Mouse (Mus musculus): Measurements from ENCODE around the gene Pakap. TPM values are rescaled to one million over a fixed set of nuclear protein-coding genes. Genes with fewer than 3 reads are reported as not detected.
"Not testable (repeated sequence)": the region's sequence is repeated elsewhere in the genome, so short reads cannot be mapped to it uniquely, and the experiment has no call there.

Gene Pakap
- total RNA-seq, 2 experiments from 2014 or later, result not detected

- no peak for ATAC-seq (ENCODE audit: poor library complexity, severe bottlenecking)
Measured at GRCm38 (mm10) chr4:57861166-57861565, 293.2 kb downstream of the Pakap start.

- no peak for ATAC-seq (ENCODE audit: poor library complexity, severe bottlenecking)
Measured at GRCm38 (mm10) chr4:57861856-57862255, 293.9 kb downstream of the Pakap start.

GRCm38 (mm10) chr4:57862269-57862986, 294.4 kb downstream of the Pakap start:
- no peak for ATAC-seq (ENCODE audit: poor library complexity, severe bottlenecking)

- ATAC-seq (ENCODE audit: poor library complexity, severe bottlenecking), result no peak
Measured at GRCm38 (mm10) chr4:57866088-57866487, 298.1 kb downstream of the Pakap start.

GRCm38 (mm10) chr4:57866990-57867389, 299.0 kb downstream of the Pakap start:
- ATAC-seq (ENCODE audit: poor library complexity, severe bottlenecking), result no peak

GRCm38 (mm10) chr4:57867454-57867853, 299.5 kb downstream of the Pakap start:
- peak; percentile 45; the same call in 1 of the 2 replicates for ATAC-seq (ENCODE audit: poor library complexity, severe bottlenecking)

GRCm38 (mm10) chr4:57879137-57879536, 311.2 kb downstream of the Pakap start:
- ATAC-seq (ENCODE audit: poor library complexity, severe bottlenecking), result no peak

- ATAC-seq (ENCODE audit: poor library complexity, severe bottlenecking), result peak; percentile 76
Measured at GRCm38 (mm10) chr4:57879804-57880357, 311.9 kb downstream of the Pakap start.

- ATAC-seq (ENCODE audit: poor library complexity, severe bottlenecking), result no peak
Measured at GRCm38 (mm10) chr4:57883520-57884421, 315.8 kb downstream of the Pakap start.

GRCm38 (mm10) chr4:57884511-57884910, 316.5 kb downstream of the Pakap start:
- no peak for ATAC-seq (ENCODE audit: poor library complexity, severe bottlenecking)

- ATAC-seq (ENCODE audit: poor library complexity, severe bottlenecking), result no peak
Measured at GRCm38 (mm10) chr4:57885186-57885585, 317.2 kb downstream of the Pakap start.

- ATAC-seq (ENCODE audit: poor library complexity, severe bottlenecking), result no peak; the same call in 1 of the 2 replicates
Measured at GRCm38 (mm10) chr4:57886066-57886887, 318.3 kb downstream of the Pakap start.

- ATAC-seq (ENCODE audit: poor library complexity, severe bottlenecking), result no peak
Measured at GRCm38 (mm10) chr4:57886888-57887230, 318.9 kb downstream of the Pakap start.

GRCm38 (mm10) chr4:57888246-57888645, 320.3 kb downstream of the Pakap start:
- no peak for ATAC-seq (ENCODE audit: poor library complexity, severe bottlenecking)

- ATAC-seq (ENCODE audit: poor library complexity, severe bottlenecking), result not testable (repeated sequence)
Measured at GRCm38 (mm10) chr4:57888978-57889377, 321.0 kb downstream of the Pakap start.

GRCm38 (mm10) chr4:57889773-57890172, 321.8 kb downstream of the Pakap start:
- ATAC-seq (ENCODE audit: poor library complexity, severe bottlenecking), result no peak

GRCm38 (mm10) chr4:57892001-57892586, 324.1 kb downstream of the Pakap start:
- ATAC-seq (ENCODE audit: poor library complexity, severe bottlenecking), result no peak

- no peak for ATAC-seq (ENCODE audit: poor library complexity, severe bottlenecking)
Measured at GRCm38 (mm10) chr4:57895140-57895539, 327.2 kb downstream of the Pakap start.

GRCm38 (mm10) chr4:57895902-57896301, 327.9 kb downstream of the Pakap start:
- ATAC-seq (ENCODE audit: poor library complexity, severe bottlenecking), result no peak

GRCm38 (mm10) chr4:57896631-57897030, 328.7 kb downstream of the Pakap start:
- ATAC-seq (ENCODE audit: poor library complexity, severe bottlenecking), result no peak
